Mouse (Mus musculus): ENCODE measurements around the gene Ccn1. TPM values are rescaled to one million over a fixed set of nuclear protein-coding genes. Genes with fewer than 3 reads are reported as not detected.

The Ccn1 gene
- total RNA-seq, 1 experiment from 2014 or later: 0.27 TPM

- no peak for ATAC-seq (replicated peaks; ENCODE audit: low read depth, poor library complexity, severe bottlenecking)
Measured at GRCm38 (mm10) chr3:145651029-145651977, 1.5 kb upstream of the Ccn1 start.

- ATAC-seq (replicated peaks; ENCODE audit: low read depth, poor library complexity, severe bottlenecking): no peak
Measured at GRCm38 (mm10) chr3:145650298-145651011, 674 bp upstream of the Ccn1 start.

- ATAC-seq (replicated peaks; ENCODE audit: low read depth, poor library complexity, severe bottlenecking): 0 out of 2 replicates have a peak, but pooled peaks have one; percentile 19
Measured at GRCm38 (mm10) chr3:145648991-145649851, 560 bp downstream of the Ccn1 start.

GRCm38 (mm10) chr3:145648097-145648931 is 1.5 kb downstream of the Ccn1 start:
- peak; percentile 50 for ATAC-seq (replicated peaks; ENCODE audit: low read depth, poor library complexity, severe bottlenecking)

- no peak for ATAC-seq (replicated peaks; ENCODE audit: low read depth, poor library complexity, severe bottlenecking)
Measured at GRCm38 (mm10) chr3:145647416-145647815, 2.4 kb downstream of the Ccn1 start.

GRCm38 (mm10) chr3:145646666-145647065 is 3.1 kb downstream of the Ccn1 start:
- no peak for ATAC-seq (replicated peaks; ENCODE audit: low read depth, poor library complexity, severe bottlenecking)

GRCm38 (mm10) chr3:145646009-145646408 is 3.8 kb downstream of the Ccn1 start:
- ATAC-seq (replicated peaks; ENCODE audit: low read depth, poor library complexity, severe bottlenecking): no peak

- ATAC-seq (replicated peaks; ENCODE audit: low read depth, poor library complexity, severe bottlenecking): no peak
Measured at GRCm38 (mm10) chr3:145645463-145645862, 4.3 kb downstream of the Ccn1 start.

- no peak for ATAC-seq (replicated peaks; ENCODE audit: low read depth, poor library complexity, severe bottlenecking)
Measured at GRCm38 (mm10) chr3:145642861-145643260, 6.9 kb downstream of the Ccn1 start.

- no peak for ATAC-seq (replicated peaks; ENCODE audit: low read depth, poor library complexity, severe bottlenecking)
Measured at GRCm38 (mm10) chr3:145641878-145642277, 7.9 kb downstream of the Ccn1 start.

GRCm38 (mm10) chr3:145641036-145641685 is 8.6 kb downstream of the Ccn1 start:
- ATAC-seq (replicated peaks; ENCODE audit: low read depth, poor library complexity, severe bottlenecking): no peak

GRCm38 (mm10) chr3:145640583-145640982 is 9.2 kb downstream of the Ccn1 start:
- ATAC-seq (replicated peaks; ENCODE audit: low read depth, poor library complexity, severe bottlenecking): 0 out of 2 replicates have a peak, but pooled peaks have one; percentile 18

- ATAC-seq (replicated peaks; ENCODE audit: low read depth, poor library complexity, severe bottlenecking): no peak
Measured at GRCm38 (mm10) chr3:145640170-145640569, 9.6 kb downstream of the Ccn1 start.

GRCm38 (mm10) chr3:145634002-145634710 is 15.6 kb downstream of the Ccn1 start:
- ATAC-seq (replicated peaks; ENCODE audit: low read depth, poor library complexity, severe bottlenecking): no peak

GRCm38 (mm10) chr3:145632888-145633287 is 16.9 kb downstream of the Ccn1 start:
- no peak for ATAC-seq (replicated peaks; ENCODE audit: low read depth, poor library complexity, severe bottlenecking)

- no peak for ATAC-seq (replicated peaks; ENCODE audit: low read depth, poor library complexity, severe bottlenecking)
Measured at GRCm38 (mm10) chr3:145628643-145629042, 21.1 kb downstream of the Ccn1 start.

- peak; percentile 93 for ATAC-seq (replicated peaks; ENCODE audit: low read depth, poor library complexity, severe bottlenecking)
Measured at GRCm38 (mm10) chr3:145627830-145628229, 22.0 kb downstream of the Ccn1 start.

- no peak for ATAC-seq (replicated peaks; ENCODE audit: low read depth, poor library complexity, severe bottlenecking)
Measured at GRCm38 (mm10) chr3:145626063-145626462, 23.7 kb downstream of the Ccn1 start.

All from common myeloid progenitor, adult 5-6 weeks (primary cell).